Mouse (Mus musculus) thymus, postnatal 14 days (tissue): ENCODE results near the gene Arid3b.
A peak's percentile ranks its signal among the peaks of the same experiment; 100 is the strongest.
"Not testable (repeated sequence)": the region's sequence is repeated elsewhere in the genome, so short reads cannot be mapped to it uniquely, and the experiment has no call there.

Experiments
- DNase-seq: peaks from one replicate; pipeline ENCODE4 v3.0.0; 2021

The Arid3b gene

GRCm38 (mm10) chr9:57836581-57837170 is at the start of gene Arid3b:
TSS of gene Arid3b (minus strand) at chr9:57836793.
- DNase-seq, result peak; percentile 95

DNA sequence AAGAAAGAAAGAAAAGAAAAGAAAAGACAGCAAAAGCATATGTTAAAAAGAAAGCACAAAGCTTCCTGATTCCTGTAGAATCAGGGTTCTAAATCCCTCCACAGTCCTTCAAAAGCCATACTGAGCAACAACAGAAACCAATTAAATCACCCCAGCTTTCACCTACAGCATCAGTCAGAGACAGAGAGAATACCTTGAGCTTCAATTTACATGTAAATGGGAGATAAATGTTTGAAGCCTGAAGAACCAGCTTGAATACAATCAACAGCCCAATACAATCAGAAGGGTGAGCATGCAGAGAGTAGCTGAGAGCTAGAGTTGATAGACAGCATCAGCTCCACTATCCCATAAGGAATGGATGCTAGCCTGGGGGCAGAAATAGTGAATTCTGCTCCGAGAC is 46.8 kb upstream of the Arid3b start:
- DNase-seq, result no peak

GRCm38 (mm10) chr9:57881781-57882180 is 45.2 kb upstream of the Arid3b start:
- not testable (repeated sequence) for DNase-seq

DNA sequence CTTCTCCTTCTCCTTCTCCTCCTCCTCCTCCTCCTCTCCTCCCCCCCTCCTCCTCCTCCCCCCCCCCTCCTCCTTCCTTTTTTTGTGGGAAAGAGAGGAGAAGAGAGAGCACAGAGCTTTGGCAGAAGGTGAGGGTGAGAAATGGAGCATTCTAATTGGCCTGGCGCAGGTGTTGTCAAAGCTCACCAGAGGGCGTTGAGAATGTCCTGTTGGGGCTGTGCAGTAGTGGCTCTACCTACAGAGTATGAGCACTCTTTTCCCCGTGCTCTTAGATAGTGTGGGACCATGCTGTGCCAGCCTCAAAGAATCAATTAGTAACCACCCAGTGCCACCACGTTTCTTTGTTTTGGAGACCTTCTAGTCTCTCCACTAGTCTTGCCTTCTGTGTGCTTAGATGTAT is 43.7 kb upstream of the Arid3b start:
- DNase-seq, result peak; percentile 11

GRCm38 (mm10) chr9:57879213-57879612 is 42.6 kb upstream of the Arid3b start:
- no peak for DNase-seq

GRCm38 (mm10) chr9:57874994-57875393 is 38.4 kb upstream of the Arid3b start:
- no peak for DNase-seq

DNA sequence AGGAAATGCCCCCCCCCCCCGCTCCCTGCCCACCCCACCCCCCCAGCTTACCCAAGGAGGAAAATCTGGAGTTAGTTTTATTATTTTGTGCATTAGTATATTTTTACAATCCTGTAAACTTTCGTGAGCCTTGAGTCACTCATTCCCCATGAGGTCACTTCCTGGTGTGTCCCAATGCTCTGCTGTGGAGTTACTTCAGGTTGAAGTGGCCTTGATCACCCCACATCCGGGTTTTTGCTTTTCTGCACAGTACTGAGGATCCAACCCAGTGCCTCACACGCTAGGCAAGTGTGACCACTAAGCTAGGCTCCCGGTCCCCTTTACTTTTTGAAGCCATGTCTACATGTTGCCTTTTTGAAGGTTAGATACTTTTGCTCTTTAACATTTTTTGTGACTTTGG is 37.5 kb upstream of the Arid3b start:
- DNase-seq, result no peak

- DNase-seq, result no peak
Observed at GRCm38 (mm10) chr9:57870273-57870816, 33.8 kb upstream of the Arid3b start.

DNA sequence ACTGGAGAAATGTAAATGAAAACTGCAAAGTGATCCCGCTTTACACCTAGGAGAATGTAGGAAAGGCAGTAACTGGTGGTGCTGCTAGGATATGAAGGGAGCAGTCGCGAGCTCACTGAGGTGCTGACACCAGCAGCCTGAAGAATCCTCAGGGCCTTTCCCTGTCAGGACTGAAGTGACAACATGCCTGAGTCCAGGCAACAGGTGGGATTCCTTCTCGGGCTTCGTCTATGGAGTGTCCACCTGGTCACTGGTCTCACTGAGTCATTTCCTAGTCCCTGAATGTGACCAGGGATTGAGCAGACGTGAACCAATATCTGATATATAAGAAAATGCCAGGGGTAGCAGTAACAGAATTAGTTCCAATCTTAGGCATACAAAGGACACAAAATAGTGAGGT is 32.2 kb upstream of the Arid3b start:
- no peak for DNase-seq

GRCm38 (mm10) chr9:57867880-57868279 is 31.3 kb upstream of the Arid3b start:
- DNase-seq, result no peak

- DNase-seq, result no peak
Observed at GRCm38 (mm10) chr9:57867236-57867635, 30.6 kb upstream of the Arid3b start.

- peak; percentile 50 for DNase-seq
Observed at GRCm38 (mm10) chr9:57866530-57866929, 29.9 kb upstream of the Arid3b start.

DNA sequence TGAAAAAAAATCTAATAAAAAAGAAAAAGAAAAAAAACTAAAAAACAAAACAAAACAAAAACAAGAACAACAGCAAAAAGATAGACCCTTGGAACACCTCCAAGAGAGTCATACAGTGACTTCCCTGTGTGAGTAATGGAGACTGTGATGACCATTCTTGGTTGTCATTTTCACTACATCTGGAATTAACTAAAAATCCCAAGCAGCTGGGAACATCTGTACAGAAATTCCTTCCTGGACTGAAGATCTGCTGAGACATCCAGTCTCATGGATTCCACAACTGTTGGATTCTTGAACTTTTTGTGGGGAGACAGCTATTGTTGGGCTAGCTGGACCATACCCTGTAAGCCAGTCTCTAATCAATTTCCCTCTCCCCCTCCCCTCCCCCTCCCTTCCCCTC is 27.7 kb upstream of the Arid3b start:
- DNase-seq, result no peak

- peak; percentile 72 for DNase-seq
Observed at GRCm38 (mm10) chr9:57861951-57862471, 25.4 kb upstream of the Arid3b start.

- no peak for DNase-seq
Observed at GRCm38 (mm10) chr9:57856456-57856855, 19.9 kb upstream of the Arid3b start.

DNA sequence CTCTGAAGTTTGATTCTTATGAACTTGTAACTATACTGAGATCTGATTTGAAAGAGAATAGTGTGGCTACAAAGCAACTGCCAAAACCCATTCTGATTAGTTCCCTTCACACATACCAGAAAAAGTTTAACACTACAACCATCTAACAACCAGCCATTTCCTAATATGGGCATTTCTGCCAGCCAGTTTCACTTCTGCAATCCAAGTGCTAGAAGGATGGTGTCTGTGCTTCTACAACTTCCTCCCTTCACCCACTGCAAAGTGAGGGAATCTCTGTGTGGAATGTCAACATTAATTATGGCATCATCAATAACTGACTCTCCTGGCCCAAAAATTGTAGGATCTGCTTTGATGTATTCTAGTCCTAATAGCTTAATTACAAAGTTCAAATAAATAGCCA is 17.7 kb upstream of the Arid3b start:
- DNase-seq, result no peak

DNA sequence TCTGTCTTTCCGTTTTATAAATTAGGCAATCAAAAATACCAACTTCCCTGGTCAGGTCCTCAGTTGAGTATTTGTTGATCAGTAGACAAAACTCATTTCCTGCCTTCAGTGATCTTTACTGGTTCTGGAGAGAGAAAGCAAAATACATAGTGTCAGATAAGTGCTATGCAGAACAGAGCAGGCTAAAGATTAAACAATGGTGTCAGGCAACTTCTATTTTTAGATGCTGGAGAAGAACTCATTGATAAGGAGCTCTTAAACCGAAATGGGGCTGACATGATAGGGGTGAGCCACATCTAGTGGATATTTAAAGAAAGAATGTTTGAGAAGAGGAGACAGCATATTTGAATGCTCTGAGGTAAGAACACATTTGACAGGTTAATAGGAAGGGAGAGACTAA is 2.4 kb upstream of the Arid3b start:
- no peak for DNase-seq

GRCm38 (mm10) chr9:57835841-57836514 is 615 bp downstream of the Arid3b start:
- peak; percentile 43 for DNase-seq

GRCm38 (mm10) chr9:57834629-57835417 is 1.8 kb downstream of the Arid3b start:
- DNase-seq, result no peak

DNA sequence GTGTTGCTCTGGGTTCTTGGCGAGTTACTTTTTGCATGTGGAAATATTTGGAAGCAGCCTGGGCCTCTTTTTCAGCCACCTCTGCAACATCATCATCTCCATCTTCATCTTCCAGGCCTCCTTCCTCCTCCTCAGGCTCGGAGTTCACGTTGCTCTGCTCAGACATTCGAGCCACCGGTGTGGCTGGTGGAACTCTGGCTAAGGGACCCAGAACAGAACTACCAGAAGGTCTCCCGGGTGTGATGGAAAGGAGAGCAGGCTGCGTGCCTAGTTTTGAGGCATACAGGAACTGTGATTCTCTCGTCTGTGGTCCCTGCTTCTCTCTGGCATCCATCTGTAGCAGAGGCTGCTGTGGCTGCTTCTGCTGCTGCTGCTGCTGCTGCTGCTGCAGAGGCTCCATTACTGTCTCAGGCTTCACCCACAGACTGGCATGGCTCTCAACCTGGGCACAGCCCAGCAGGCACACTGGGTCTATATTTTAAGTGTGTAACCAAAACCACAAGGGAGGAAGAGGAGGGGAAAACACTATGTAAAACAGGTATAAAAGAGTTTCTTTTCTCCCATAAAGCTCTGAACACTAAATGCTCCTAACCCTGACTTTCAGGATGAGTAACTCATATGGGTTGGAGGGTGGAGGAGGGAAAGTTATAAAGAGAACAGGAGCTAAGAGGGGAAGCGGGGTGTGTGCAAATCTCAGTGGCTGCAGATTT is 2.7 kb downstream of the Arid3b start:
- peak; percentile 41 for DNase-seq

GRCm38 (mm10) chr9:57831267-57832082 is 5.1 kb downstream of the Arid3b start:
- peak; percentile 82 for DNase-seq
